Mouse (Mus musculus) brain, embryonic 14.5 days (tissue): ENCODE measurements around the gene Lrrc8a. TPM values are rescaled to one million over a fixed set of nuclear protein-coding genes. Genes with fewer than 3 reads are reported as not detected.

ENCODE experiments used
- DNase-seq: peaks from one replicate; pipeline ENCODE4 v3.0.0-alpha.2; 2011; ENCODE audit warnings: low read depth
- CTCF ChIP-seq: fragments of 200-500 bp; IDR thresholded peaks from 2 replicates; pipeline ENCODE4 v1.5.1; 2012; ENCODE audit warnings: inconsistent platforms, mild to moderate bottlenecking, moderate library complexity, borderline replicate concordance; ENCODE audit not compliant: insufficient read depth, insufficient read length; ENCODE audit errors: extremely low read depth
- POLR2A ChIP-seq: fragments of 200-500 bp; IDR thresholded peaks from 2 replicates; pipeline ENCODE4 v1.6.1; 2012; ENCODE audit warnings: mild to moderate bottlenecking, inconsistent platforms, borderline replicate concordance; ENCODE audit not compliant: poor library complexity, insufficient read depth, insufficient read length, severe bottlenecking; ENCODE audit errors: extremely low read depth
- polyA plus RNA-seq: library from polyadenylated mRNA; depleted of rRNA; stranded (reverse); fragments of >200 nt; gene quantifications from 2 replicates; pipeline ENCODE4 v1.2.3, GENCODE M21; 2012

The Lrrc8a gene
- polyA plus RNA-seq, 1 experiment: 42.4 TPM

DNA sequence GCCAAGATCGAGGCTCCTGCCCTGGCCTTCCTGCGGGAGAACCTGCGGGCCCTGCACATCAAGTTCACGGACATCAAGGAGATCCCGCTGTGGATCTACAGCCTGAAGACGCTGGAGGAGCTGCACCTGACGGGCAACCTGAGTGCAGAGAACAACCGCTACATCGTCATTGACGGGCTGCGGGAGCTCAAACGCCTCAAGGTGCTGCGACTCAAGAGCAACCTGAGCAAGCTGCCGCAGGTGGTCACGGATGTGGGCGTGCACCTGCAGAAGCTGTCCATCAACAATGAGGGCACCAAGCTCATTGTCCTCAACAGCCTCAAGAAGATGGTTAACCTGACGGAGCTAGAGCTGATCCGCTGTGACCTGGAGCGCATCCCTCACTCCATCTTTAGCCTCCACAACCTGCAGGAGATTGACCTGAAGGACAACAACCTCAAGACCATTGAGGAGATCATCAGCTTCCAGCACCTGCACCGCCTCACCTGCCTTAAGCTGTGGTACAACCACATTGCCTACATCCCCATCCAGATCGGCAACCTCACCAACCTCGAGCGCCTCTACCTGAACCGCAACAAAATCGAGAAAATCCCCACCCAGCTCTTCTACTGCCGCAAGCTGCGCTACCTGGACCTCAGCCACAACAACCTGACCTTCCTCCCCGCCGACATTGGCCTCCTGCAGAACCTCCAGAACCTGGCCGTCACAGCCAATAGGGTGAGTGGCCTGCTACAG, 19.3 kb downstream of the Lrrc8a start:
- no peak for TF ChIP-seq POLR2A
- no peak for TF ChIP-seq CTCF
- no peak for DNase-seq

DNA sequence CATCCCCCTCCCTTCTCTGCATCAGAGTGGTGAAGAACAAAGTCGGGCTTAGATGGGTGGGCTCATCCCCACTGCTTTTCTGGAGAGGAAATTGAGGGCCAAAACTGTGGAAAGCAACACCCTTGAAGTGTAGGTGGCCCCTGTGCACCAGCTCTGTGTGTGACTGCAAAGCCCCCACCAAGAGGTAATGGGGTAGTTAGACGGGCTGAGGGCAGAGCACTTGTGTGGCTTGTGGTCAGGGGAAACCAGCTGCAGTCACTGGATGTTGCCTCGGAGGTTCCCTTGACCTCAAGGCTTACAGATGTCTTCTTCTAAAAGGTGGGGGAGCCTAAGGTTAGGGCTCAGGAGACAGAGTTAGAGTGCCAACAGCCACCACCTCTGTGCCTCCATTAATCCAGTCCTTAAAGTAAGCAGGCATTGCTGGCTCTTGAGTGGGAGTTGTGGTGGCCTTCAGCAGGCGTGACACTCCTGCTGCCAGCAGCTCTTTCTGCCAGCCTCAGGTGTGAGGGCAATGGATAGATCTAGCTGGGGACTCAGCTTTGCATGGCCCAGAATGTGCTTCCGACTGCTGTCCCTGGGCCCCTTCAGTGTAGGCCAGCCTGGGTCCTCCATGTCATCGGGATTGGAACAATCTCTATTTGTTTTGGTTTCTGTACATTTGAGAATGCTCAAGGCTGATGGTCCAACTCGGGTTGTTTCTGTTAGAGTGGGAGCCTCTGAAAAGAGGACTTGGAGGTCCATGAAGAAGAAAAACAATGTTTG, 20.4 kb downstream of the Lrrc8a start:
- TF ChIP-seq POLR2A (no peak), CTCF (no peak)

DNA sequence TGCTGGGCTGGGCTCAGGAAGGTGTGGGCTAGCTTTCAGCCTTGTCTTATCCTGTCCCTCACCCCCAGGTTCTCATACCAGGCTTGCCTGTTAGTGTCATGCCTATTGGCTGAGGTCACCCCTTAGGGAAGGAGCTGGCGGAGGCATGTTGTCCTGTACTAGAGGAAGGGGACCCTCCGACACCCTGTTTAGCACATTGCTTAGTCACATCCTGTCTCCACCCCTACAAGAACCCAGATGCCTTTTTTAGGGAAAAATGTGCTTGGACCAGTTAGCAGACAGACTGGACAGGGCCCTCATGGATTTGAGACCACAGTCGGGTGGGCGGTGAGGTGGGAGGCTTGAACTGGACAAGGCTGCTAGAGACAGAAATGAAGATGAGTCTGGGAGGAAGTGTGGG, 21.1 kb downstream of the Lrrc8a start:
- TF ChIP-seq POLR2A (no peak), CTCF (no peak)
- DNase-seq: no peak

More for the DNA sequence above, 20.4 kb downstream of the Lrrc8a start:
- no peak for DNase-seq

DNA sequence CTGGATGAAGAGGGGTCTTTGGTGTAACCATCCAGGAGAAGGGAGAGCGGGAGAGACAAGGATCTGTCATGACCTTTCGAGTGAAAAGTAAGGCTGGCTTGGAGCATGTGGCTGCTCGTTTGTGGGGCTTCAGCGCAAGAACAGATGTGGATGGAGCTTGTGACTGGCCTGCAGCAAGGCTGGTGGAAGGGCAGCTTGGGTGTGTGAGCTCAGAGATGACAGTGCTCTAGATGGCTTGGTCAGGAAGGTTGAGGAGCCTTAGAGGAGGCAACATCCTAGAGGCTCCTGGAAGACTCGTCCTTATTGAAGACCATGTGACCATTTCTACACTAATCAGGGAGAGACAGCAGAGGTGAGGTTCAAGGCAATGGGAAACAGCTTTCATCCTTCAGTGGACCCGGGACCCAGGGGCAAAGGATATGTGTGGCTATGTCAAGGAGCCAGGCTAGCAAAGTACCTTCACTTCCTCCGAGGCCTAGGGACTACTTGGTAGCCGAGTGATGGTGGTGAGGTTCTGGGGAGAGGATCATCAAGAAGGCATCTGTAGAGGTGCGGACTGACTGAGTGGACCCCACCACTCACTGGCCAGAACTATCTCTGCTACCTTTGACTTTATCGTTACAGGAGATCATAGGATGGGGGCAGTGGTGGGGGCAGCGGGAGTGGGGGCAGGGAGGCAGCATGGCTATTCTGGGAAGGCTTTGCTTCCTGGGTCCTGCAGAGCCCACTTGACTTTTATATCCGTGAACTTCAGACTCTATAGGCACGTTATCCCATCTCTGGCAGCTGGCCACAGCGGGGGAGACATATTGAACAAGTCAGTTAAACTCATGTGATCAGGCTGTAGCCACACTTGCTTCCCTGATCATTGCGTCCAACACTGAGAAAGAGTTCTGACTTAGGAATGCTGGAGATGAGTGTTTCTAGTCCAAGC, 21.9 kb downstream of the Lrrc8a start:
- DNase-seq: no peak
- TF ChIP-seq CTCF (no peak), POLR2A (no peak)

DNA sequence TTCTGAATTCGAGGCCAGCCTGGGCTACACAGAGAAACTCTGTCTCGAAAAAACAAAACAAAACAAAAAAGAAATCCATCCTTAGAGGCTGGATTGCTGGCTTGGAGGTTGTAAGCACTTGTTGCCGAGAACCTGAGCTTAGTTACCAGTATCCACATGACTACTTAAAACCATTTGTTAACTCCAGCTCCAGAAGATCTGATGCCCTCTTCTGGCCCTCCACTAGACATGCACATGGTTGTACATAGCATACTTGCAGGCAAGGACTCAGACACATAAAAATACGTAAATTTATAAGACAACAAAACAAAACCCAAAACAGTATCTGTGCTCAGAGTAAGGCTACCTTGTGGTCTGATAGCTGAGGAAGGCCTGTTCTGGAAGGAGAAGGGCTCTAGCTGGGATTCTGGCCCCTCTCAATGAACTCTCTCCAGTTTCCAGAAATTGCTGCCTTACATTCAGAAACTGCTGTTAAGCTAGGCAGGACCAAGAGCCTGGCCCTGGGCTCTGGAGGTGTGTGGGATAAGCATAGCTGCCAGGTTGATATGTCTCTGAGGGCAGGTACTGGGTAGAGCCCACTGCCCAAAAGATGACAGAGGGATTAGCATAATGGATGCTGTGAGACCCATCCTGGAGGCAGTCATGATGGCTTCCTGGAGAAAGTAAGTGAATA, 23.7 kb downstream of the Lrrc8a start:
- TF ChIP-seq POLR2A (no peak), CTCF (no peak)

DNA sequence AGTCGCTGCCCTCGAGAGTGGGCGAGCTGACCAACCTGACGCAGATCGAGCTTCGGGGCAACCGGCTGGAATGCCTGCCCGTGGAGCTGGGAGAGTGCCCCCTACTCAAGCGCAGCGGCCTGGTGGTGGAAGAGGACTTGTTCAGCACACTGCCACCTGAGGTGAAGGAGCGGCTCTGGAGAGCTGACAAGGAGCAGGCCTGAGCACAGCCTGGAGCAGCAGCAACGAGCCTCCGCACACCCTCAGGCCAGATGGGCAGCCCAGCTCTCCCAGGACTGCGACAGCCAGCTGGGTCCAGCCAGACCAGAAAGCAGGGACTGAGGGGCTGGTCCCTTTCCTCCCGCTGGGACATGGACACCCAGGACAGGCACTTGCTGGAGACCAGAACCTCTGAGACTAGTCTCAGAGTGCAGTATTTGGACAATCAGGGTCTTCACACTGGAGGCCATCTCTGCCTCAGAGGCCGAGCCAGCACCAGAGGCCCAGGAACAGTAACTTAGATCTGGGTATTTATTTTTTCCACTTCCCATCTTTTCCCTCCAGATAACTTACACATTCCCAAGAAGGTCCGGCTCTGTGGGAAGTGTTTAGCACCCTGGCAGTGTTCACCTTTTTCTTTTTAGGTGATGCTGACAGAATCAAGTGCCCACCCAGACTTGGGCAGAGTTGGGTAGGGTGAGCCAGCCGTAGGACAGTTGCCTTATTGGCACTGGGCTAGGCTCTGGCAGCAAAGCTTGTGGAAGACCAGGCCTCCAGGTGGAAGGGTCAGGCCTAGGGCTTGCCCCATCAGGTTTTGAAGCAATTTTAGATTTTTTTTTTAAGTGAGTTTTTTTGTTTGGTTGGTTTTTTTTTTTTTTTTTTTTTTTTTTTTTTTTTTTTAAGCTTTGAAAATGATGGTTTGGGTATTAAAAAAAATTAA, 24.7 kb downstream of the Lrrc8a start:
- DNase-seq: no peak
- TF ChIP-seq CTCF (no peak), POLR2A (no peak)

More for the DNA sequence above, 23.7 kb downstream of the Lrrc8a start:
- DNase-seq: no peak

DNA sequence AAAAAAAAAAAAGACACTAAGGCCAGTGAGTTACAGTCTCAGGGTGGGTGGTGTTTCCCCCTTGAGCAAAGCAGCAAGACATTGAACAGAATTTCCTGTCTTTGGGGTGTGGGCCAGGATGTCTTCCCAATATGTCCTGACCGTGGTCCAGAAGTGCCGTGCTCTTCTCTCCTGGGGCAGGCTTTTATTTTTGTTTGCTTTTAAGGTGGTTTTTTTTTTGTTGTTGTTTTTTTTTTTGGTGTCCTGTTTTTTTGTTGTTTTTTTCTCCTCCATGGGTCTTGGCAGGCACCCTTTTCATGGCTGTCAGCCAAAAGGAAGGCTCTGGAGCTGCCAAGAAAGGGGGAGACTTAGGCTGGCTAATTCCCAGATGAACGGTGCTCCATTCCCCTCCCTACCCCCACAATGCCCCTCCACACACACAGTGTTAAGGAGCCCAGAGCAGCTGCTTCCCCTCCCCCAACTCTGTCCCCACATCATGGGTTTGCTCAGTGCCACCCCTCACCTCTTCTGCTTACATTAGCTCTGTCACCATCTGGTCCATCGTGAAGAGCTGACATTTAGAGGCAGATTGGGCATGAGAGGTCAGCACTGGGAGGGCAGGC, 25.4 kb downstream of the Lrrc8a start:
- no peak for TF ChIP-seq POLR2A
- TF ChIP-seq CTCF: no peak
- peak; percentile 94 for DNase-seq

DNA sequence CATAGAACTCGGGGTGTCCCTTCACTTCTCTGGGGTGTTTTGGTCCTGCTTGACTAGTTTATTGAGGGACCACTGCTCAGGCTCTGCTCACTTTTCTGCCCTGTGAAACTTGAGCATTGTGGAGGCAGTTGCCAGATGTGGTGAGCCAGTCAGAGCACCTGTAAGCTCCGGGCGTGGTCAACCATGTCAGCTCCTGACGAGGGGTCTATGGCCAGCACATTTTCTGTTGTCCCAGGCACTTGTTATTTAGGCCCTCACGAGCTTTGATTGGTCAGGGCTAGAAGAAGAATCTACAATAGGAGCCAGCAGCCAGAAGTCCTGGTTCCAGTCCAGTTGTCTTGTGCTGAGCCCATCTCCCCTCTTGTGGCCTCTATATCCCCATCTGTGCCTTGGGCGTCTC, 26.3 kb downstream of the Lrrc8a start:
- DNase-seq: no peak
- TF ChIP-seq POLR2A (no peak), CTCF (no peak)

DNA sequence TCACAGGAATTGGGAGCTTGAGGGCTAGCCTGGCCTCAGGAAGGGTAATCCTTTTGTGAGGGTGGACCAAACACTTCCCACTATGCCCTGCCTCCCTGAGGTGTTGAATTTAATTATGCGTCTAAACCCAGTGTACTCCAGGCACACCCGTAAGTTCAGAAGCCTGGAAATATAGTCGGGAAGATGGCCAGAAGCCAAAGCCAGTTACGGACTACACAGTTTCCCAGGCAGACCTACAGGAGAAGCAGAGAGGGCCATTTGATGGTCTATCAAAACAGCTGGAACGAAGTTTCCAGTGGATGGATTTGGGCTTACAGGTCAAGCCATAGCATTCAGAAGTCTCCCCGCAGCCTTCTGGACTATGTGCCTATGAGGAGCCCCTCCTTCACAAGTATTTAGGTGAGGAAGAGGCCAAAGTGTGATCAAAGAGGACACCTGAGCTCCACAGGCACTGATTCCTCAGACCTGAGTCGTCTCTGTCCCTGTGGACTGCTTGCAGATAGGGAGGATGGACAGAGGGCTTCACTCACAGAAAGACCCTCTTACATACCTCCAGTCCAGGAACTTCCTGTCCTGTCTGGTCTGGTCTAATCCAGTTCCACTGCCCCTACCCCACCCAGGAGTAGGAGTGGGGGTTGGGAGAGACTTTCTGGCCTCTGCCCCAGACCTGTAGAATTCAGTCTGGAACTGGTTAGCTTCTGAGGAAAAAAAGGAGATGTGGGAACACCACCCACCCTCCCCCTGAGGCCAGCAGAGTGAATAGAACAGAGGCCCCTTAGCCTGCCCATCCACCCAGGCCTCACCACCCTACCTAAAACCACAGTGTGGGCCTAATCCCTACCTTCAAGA, 27.4 kb downstream of the Lrrc8a start:
- DNase-seq: peak; percentile 17
- TF ChIP-seq POLR2A (no peak), CTCF (no peak)
